Mouse (Mus musculus) intestine, embryonic 16.5 days (tissue): ENCODE results near the gene Mlx. TPM values are rescaled to one million over a fixed set of nuclear protein-coding genes. Genes with fewer than 3 reads are reported as not detected.
"Not testable (repeated sequence)": the region's sequence is repeated elsewhere in the genome, so short reads cannot be mapped to it uniquely, and the experiment has no call there.

ENCODE experiments used
- ATAC-seq: fragments of 200-750 bp; cut with Nextera tagmentation; 2 replicates; pipeline ENCODE4 v1.8.0; 2017; ENCODE audit warnings: moderate TSS enrichment, moderate library complexity
- H3K27ac ChIP-seq: fragments of 300-500 bp; sonication (generic); 2 replicates; pipeline ENCODE4 v1.5.1; 2014; ENCODE audit warnings: mild to moderate bottlenecking, low read length
- H3K27me3 ChIP-seq: fragments of 300-500 bp; sonication (generic); replicated peaks from 2 replicates; pipeline ENCODE4 v1.6.1; 2014; ENCODE audit warnings: low read length, control low read depth, mixed read lengths; ENCODE audit not compliant: control insufficient read depth, insufficient read depth
- H3K36me3 ChIP-seq: fragments of 300-500 bp; sonication (generic); 2 replicates; pipeline ENCODE4 v1.6.1; 2014; ENCODE audit warnings: low read length, control low read depth; ENCODE audit not compliant: control insufficient read depth, insufficient read depth
- H3K4me1 ChIP-seq: fragments of 300-500 bp; sonication (generic); 2 replicates; pipeline ENCODE4 v1.6.1; 2014; ENCODE audit warnings: low read length, control low read depth, mixed read lengths; ENCODE audit not compliant: control insufficient read depth, insufficient read depth
- H3K4me2 ChIP-seq: fragments of 300-500 bp; sonication (generic); 2 replicates; pipeline ENCODE4 v1.6.1; 2014; ENCODE audit warnings: low read depth, low read length, control low read depth
- H3K4me3 ChIP-seq: fragments of 300-500 bp; sonication (generic); 2 replicates; pipeline ENCODE4 v1.5.1; 2014; ENCODE audit warnings: mild to moderate bottlenecking, low read length
- H3K9ac ChIP-seq: fragments of 300-500 bp; sonication (generic); 2 replicates; pipeline ENCODE4 v1.6.1; 2014; ENCODE audit warnings: low read depth, low read length
- H3K9me3 ChIP-seq: fragments of 300-500 bp; sonication (generic); 2 replicates; pipeline ENCODE4 v1.6.1; 2016; ENCODE audit warnings: low read length, control low read depth; ENCODE audit not compliant: control insufficient read depth
- WGBS: fragments of 180-500 bp; shearing (Covaris S2); extraction: QIAGEN DNeasy Blood & Tissue Kit; methylation state at CpG from one replicate; pipeline ENCODE4 v1.1.7; 2014; 5-methylcytosine and 5-hydroxymethylcytosine counted together
- polyA plus RNA-seq: library from polyadenylated mRNA; unstranded; fragments of >200 nt; fragmentation: Nextera tagmentation; extraction: Ambion mirVana; gene quantifications from 2 replicates; pipeline ENCODE4 v1.2.1, GENCODE M21; 2015

Gene Mlx
- polyA plus RNA-seq, 1 experiment from 2014 or later, result 78.6 TPM

DNA sequence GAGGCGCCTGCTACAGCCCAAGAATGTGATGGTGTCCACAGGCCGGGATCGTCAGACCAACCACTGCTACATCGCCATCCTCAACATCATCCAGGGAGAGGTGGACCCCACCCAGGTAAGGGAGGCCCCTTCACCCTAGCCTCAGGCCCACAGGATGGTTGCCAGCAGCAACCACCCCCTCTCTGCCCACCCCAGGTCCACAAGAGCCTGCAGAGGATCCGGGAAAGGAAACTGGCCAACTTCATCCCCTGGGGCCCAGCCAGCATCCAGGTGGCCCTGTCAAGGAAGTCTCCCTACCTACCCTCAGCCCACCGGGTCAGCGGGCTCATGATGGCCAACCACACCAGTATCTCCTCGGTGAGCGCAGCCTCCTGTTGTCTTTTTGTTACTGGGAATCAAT is 37.9 kb downstream of the Mlx start:
- not testable (repeated sequence) for H3K4me3 ChIP-seq, H3K9ac ChIP-seq, H3K9me3 ChIP-seq, H3K36me3 ChIP-seq, H3K27ac ChIP-seq, ATAC-seq, H3K4me2 ChIP-seq, H3K27me3 ChIP-seq
- peaks cover 11% of the 10 kb centered on the region for H3K4me1 ChIP-seq
- 94% methylated on average over 7 of the region's 9 CpGs for WGBS

DNA sequence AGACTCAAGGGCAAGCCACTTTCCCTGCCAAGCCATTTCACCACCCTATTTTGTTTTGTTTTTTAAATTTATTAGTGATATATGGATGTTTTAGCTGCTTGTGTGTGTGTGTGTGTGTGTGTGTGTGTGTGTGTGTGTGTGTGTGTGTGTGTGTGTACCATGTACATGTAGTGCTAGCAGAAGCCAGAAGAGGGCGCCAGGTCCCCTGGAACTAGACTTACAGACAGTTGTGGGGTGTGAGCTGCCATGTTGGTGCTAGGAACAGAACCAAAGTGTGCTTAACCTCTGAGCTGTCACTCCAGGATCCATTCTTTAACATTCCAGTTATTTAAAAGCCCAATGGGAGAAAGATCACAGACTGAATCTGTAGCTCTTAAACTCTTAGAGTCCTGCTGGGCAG is 40.0 kb downstream of the Mlx start:
- no peak for ATAC-seq

DNA sequence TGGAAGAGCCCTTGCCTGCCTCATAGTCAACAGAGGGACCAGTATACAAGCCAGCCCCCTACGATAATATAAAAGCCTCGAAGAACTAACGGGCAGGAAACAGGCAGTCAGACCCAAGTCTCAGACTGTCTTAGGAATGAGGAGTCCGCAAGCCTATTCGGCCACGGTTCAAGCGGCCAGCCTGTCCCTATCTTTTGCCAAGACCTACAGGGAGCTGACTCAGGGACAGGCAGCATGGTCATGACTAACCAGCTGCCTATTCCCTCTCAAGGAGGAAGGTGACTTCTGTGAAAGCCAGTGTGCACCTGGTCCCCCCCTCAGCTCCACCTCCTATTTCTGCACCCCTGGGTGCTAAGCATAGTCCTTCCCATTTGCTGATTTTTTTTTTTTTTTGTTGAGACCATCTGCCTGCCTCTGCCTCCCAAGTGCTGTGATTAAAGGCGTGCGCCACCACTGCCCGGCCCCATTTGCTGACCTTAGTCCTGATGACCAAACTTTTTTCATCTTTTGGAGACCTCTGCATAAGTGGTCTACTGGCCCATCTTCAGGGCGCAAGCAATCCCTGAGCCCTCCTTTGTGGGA is 42.0 kb downstream of the Mlx start:
- H3K4me3 ChIP-seq, result no peak overlapping the region
- no peak for ATAC-seq
- peaks cover 7% of the 10 kb centered on the region; the same call in 1 of the 2 replicates for H3K36me3 ChIP-seq
- no peaks in the 10 kb centered on the region; the same call in 1 of the 2 replicates for H3K9me3 ChIP-seq
- WGBS, result 86% methylated on average over 11 of the region's 11 CpGs
- no peak overlapping the region for H3K27ac ChIP-seq
- H3K9ac ChIP-seq, result no peak overlapping the region
- H3K4me2 ChIP-seq, result no peak overlapping the region
- no peaks in the 10 kb centered on the region for H3K27me3 ChIP-seq
- peaks cover 3% of the 10 kb centered on the region; the same call in 1 of the 2 replicates for H3K4me1 ChIP-seq

More for the DNA sequence above, 40.0 kb downstream of the Mlx start:
- peaks cover 7% of the 10 kb centered on the region; the same call in 1 of the 2 replicates for H3K36me3 ChIP-seq
- H3K9ac ChIP-seq, result no peak overlapping the region
- WGBS, result 86% methylated on average over 1 of the region's 1 CpGs
- H3K4me1 ChIP-seq, result peaks cover 3% of the 10 kb centered on the region; the same call in 1 of the 2 replicates
- no peak overlapping the region for H3K4me2 ChIP-seq
- H3K4me3 ChIP-seq, result no peak overlapping the region
- H3K9me3 ChIP-seq, result no peaks in the 10 kb centered on the region; the same call in 1 of the 2 replicates
- H3K27ac ChIP-seq, result no peak overlapping the region
- no peaks in the 10 kb centered on the region for H3K27me3 ChIP-seq

DNA sequence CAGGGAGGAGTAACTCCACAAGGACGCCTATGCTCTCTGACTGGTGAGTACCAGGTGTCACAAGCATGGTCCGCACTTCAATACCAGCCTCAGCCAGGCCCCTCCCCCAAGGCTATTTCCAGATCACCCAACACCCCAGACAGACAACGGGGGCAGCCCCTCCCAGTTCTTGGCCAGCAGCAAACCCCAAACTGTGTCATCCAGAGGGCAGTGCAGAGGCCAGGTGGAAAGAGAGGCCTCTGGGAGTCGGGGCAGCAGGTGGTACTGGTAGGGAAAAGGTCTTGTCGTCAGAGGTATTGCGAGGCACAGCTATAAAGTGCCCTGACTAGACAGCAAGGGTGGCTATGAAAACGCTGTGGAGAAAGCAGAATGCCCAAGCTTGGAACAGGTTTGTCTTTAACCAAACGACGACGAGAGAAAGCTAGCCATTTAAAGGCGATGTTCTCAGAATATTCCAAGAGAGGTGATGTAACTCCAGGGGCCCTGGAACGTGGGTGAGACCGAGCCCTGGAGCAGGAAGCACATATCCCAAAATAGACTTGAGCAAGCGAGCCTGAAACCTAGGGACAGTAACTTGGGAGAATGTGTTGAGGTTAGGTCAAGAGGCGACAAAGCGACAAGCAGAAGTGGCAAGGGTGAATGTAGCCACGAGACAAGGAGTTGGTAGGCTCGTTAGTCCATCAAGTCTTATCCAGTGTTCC is 43.1 kb downstream of the Mlx start:
- H3K27me3 ChIP-seq, result no peaks in the 10 kb centered on the region
- ATAC-seq, result peak; percentile 48
- no peak overlapping the region for H3K4me3 ChIP-seq
- 38% methylated on average over 18 of the region's 18 CpGs for WGBS
- peaks cover 7% of the 10 kb centered on the region; the same call in 1 of the 2 replicates for H3K36me3 ChIP-seq
- H3K9ac ChIP-seq, result peak overlapping the region; percentile 40; the same call in 1 of the 2 replicates
- H3K4me1 ChIP-seq, result peaks cover 3% of the 10 kb centered on the region; the same call in 1 of the 2 replicates
- no peaks in the 10 kb centered on the region; the same call in 1 of the 2 replicates for H3K9me3 ChIP-seq
- H3K4me2 ChIP-seq, result no peak overlapping the region
- no peak overlapping the region for H3K27ac ChIP-seq

DNA sequence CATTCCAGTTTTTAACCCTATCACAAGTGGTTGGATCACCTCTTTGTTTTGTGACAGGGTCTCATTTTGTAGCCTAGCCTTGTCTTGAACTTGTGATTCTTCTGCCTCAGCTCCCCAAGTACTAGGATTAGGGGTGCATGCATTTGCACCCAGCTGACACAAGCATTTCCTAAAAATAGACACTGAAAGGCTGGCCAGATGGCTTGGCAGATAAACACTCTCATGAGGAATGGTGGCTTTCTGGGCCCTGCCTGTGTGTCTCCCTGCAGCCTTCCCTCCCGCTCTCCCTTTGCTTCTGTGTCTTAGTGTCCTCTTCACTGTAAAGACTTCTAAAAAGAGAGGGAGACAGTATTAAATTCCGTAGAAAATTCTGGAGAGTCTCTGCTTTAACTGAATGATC is 44.1 kb downstream of the Mlx start:
- Histone ChIP-seq H3K9me3 (no peaks in the 10 kb centered on the region; the same call in 1 of the 2 replicates), H3K4me3 (no peak overlapping the region), H3K36me3 (0 out of 2 replicates have a peak, but pooled peaks cover 4% of the 10 kb centered on the region), H3K27me3 (no peaks in the 10 kb centered on the region), H3K4me1 (peaks cover 3% of the 10 kb centered on the region; the same call in 1 of the 2 replicates), H3K9ac (no peak overlapping the region), H3K4me2 (no peak overlapping the region), H3K27ac (no peak overlapping the region)
- 68% methylated on average over 2 of the region's 2 CpGs for WGBS
- ATAC-seq, result no peak

DNA sequence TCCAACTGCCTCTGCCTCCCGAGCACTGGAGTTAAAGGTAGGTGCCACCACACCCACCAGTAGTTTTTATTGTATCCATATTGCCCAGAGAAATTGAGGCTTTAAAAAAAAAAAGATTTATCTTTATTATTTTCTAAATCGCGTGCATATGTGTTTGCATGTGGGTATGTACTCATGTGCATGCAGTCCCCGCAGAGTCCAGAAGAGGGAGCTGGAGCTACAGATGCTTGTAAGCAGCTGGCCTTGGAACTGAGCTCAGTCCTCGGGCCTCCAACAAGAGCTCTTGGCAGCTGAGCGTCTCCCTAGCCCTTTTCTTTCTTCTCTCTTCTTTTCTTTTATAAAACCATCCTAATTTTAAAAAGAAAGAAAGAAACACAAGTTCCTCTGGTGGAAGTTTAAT is 44.6 kb downstream of the Mlx start:
- Histone ChIP-seq H3K4me1 (peaks cover 3% of the 10 kb centered on the region; the same call in 1 of the 2 replicates), H3K36me3 (0 out of 2 replicates have a peak, but pooled peaks cover under 1% of the 10 kb centered on the region), H3K27me3 (no peaks in the 10 kb centered on the region), H3K9me3 (no peaks in the 10 kb centered on the region; the same call in 1 of the 2 replicates), H3K4me3 (no peak overlapping the region), H3K4me2 (no peak overlapping the region), H3K27ac (no peak overlapping the region), H3K9ac (no peak overlapping the region)
- ATAC-seq, result no peak
- WGBS, result 86% methylated on average over 6 of the region's 6 CpGs

DNA sequence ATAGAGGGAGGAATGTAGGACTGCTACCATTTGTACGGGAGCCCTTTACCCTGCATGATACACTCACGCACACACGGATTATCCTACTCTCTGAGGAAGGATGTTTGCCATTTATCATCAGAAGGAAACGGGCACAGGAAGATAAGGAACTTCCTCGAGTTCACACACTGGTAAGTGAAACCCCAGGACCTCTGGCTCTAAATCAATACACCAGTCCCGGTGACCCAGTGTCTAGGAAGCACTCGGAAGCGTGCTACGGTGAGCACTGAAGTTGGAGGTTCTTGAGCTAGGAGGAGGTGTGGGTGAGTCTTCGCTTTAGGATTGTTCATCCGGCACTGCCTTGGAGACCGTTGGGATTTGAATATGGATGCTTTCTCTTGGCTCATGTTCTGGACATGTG is 46.0 kb downstream of the Mlx start:
- WGBS, result 57% methylated on average over 12 of the region's 12 CpGs
- no peak overlapping the region for H3K27ac ChIP-seq
- H3K9ac ChIP-seq, result no peak overlapping the region
- H3K4me1 ChIP-seq, result peaks cover 3% of the 10 kb centered on the region; the same call in 1 of the 2 replicates
- no peaks in the 10 kb centered on the region for H3K36me3 ChIP-seq
- no peak for ATAC-seq
- H3K4me2 ChIP-seq, result no peak overlapping the region
- no peak overlapping the region for H3K4me3 ChIP-seq
- no peaks in the 10 kb centered on the region for H3K27me3 ChIP-seq
- H3K9me3 ChIP-seq, result no peaks in the 10 kb centered on the region

DNA sequence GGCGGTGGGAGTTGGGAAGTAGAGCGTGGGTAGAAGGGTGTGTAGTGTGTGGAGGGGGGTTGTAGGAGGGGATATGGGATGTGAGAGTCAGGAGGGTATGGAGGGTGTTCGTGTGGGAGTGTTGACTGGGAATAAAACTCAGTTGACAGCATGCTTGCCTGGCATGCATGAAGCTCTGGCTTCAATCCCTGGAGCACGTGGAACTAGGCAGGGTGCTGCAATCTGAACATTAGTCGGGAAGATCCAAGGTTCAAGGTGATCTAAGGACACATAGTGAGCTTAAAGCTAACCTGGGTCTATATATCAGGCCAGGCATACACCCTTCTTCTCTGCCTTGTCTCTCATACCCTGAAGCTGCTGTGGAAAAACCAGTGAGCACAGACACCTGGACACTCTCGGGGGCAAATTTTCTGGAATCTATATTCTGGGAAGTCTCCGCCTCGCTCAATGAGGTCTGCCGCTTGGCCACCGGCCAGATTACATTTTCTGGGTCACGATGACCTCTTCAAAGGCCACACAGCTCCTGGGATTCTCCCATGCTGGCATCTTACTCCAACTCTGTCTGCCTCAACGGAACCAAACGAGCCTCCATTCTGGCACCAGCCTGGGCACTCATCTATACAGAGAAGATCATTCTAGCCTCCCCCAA is 47.3 kb downstream of the Mlx start:
- no peaks in the 10 kb centered on the region for H3K36me3 ChIP-seq
- H3K4me1 ChIP-seq, result peaks cover 10% of the 10 kb centered on the region; the same call in 1 of the 2 replicates
- H3K27me3 ChIP-seq, result no peaks in the 10 kb centered on the region
- no peak overlapping the region for H3K9ac ChIP-seq
- no peak for ATAC-seq
- H3K4me2 ChIP-seq, result no peak overlapping the region
- WGBS, result 76% methylated on average over 13 of the region's 13 CpGs
- no peaks in the 10 kb centered on the region for H3K9me3 ChIP-seq
- H3K27ac ChIP-seq, result no peak overlapping the region
- no peak overlapping the region for H3K4me3 ChIP-seq

DNA sequence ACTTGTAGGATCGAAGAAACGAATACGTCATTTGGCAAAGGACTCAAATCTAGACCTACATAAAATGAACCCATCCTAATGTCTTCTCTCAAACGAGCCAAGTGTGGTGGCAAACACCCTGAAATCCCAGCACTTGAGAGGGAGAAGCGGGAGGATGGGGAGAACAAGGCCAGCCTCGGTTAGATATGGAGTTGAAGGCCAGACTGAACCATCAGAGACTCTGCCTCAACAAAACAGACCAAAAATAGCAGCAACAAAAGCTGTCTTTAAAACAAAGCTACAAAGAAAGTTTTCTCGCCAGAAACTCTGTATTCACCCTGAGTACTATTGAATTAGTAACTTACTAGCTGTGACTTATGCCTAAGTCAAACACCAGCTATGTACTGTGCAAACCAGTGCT is 49.9 kb downstream of the Mlx start:
- Histone ChIP-seq H3K27ac (no peak overlapping the region), H3K4me2 (no peak overlapping the region), H3K36me3 (no peaks in the 10 kb centered on the region), H3K9me3 (no peaks in the 10 kb centered on the region), H3K4me1 (peaks cover 10% of the 10 kb centered on the region; the same call in 1 of the 2 replicates), H3K27me3 (no peaks in the 10 kb centered on the region), H3K4me3 (no peak overlapping the region), H3K9ac (no peak overlapping the region)
- ATAC-seq, result no peak
- 77% methylated on average over 7 of the region's 7 CpGs for WGBS
